Mouse (Mus musculus) erythroblast, embryonic 14.5 days (primary cell): ENCODE measurements at regions not wholly inside any gene's neighbourhood (a gene's known extent, or its start where the extent isn't known, plus 50 kb on each side); places are given as distances from the start of the nearest gene placed in this dataset.

Experiments used
- GATA1 ChIP-seq: IDR thresholded peaks from 2 replicates; pipeline ENCODE4 v1.6.1; 2012; ENCODE audit warnings: low read length, inconsistent platforms, mixed read lengths
- TAL1 ChIP-seq: IDR thresholded peaks from 3 replicates; pipeline ENCODE4 v1.6.1; 2012; ENCODE audit warnings: low read length, inconsistent platforms, mixed read lengths

DNA sequence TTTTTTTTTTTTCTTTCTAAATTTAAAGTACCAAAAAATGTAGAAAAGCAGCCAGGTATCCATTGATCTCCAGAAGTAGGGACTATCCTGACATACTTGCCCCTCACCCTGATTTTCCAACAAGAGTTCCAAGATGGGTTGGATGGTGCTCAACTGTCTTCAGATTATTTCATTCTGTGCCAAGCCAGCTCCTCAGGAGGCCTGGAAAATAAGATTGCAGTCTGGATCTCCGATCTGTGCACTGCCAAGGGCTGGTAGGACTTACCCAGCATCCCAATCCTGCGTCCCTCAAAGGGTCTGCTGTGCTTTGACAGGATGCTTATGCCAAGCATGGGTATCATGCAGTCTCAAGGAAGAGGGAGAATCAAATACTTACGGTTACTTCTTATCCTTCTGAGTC lies 517.8 kb upstream of the Tnp1 start:
- TF ChIP-seq TAL1 (no peak), GATA1 (no peak)
